Mouse (Mus musculus) telencephalon, adult 2 months (tissue): Measurements from ENCODE around the gene Uroc1.
A peak's percentile ranks its signal among the peaks of the same experiment; 100 is the strongest.

Source experiments
- DNase-seq: peaks from one replicate; pipeline ENCODE4 v3.0.0-alpha.2; 2011; ENCODE audit warnings: low read depth, low spot score

Uroc1 gene

DNA sequence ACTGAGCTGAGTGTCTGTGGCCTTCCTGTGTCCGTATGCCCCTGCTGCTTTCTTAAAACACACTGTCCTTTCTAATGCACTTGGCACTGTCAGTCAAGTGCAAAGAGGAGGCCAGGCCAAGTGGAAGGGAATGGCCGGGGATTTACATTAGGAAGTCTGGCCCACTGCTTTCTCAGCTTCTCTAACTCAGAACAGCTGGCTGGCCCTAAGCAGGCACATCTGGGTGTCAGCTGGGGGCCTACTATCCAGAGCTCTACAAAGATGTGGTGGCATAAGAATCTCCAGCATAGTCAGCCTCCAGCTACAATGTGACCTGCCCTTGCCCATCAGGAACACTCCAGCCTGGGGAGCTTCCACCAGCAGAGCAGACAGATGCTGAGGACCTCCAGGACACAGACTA is 16.9 kb downstream of the Uroc1 start:
- DNase-seq = no peak

DNA sequence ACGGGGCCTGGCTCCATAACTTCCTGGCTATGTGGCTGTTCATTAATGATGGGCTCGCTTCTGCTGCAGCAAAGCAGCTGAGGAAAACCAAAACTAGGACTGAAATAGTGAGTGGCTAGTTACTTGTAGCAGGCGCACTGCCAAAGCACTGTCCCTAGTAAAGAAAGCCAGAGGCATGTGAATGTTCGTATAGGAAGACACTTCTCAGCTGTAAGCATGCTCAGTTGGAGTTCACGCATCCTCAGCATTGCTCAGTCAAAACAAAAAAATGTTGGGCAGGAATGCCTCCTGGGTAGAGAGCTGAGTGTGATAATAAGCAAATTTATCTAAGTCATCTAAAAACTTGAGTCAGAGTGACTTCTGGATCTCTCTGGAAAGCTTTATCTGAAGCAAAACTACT is 25.1 kb downstream of the Uroc1 start:
- no peak for DNase-seq

- no peak for DNase-seq
These were observed 26.4 kb downstream of the Uroc1 start for GRCm38 (mm10) chr6:90359445-90359844.

GRCm38 (mm10) chr6:90360024-90360781 is 27.1 kb downstream of the Uroc1 start:
- no peak for DNase-seq

DNA sequence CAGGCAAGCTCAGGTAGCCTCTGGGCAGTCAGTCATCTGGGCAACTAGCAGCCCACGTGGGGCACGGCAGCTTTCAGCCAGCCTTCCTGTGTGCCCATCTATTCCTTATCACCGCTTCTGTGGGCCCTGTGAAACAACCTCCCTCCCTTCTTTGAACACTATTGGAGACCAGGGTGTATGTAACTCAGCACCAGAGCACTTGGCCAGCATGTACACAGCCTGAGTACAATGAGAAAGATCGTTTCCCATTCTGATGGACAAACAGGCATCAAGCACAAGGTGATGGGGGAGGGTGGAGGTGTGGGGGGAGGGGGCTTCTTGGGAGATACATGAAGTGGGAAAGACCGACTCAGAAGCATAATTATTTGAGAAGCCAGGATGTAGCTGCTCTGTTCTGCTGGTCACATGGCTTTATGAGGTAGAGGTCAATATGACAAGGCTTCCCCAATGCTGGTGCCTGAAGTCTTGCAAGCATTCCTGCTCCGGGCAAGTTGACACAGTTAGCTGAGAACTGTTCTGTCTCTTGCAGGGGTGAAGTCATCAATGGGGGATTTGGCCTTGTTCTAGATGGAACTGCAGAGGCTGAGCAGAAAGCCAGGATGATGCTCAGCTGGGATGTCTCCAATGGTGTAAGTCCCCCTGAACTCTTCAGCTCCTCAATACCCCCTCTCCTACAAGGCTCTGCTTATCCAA is 28.0 kb downstream of the Uroc1 start:
- DNase-seq = no peak

- DNase-seq = no peak
These were observed 30.2 kb downstream of the Uroc1 start for GRCm38 (mm10) chr6:90363301-90363700.

- DNase-seq = peak; percentile 95
These were observed 36.1 kb downstream of the Uroc1 start, which contains the start of gene Zxdc for GRCm38 (mm10) chr6:90368976-90369724. TSS of gene Zxdc (plus strand) at chr6:90369492.

- DNase-seq = no peak
These were observed 36.9 kb downstream of the Uroc1 start for GRCm38 (mm10) chr6:90369725-90370553.

GRCm38 (mm10) chr6:90374647-90375046 is 41.6 kb downstream of the Uroc1 start:
- DNase-seq = no peak

DNA sequence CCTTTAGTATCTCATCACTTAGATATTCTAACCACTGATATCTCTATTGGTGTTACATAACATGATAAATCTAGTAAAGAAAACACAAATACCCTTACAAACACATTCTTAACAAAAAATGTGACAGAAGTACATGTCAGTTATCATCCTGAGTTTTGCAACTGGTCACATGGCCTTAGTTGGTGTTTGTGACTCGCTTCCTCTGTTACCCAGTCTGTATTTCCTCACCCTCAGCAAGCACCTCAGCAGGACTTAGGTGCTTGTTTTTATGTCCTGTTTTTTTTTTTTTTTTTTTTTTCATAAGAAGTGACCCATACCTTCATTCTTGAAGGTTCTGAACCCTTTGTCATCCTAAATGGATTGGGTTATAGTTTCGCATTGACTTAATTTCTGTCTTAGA is 44.6 kb downstream of the Uroc1 start:
- no peak for DNase-seq

GRCm38 (mm10) chr6:90381465-90381864 is 48.4 kb downstream of the Uroc1 start:
- DNase-seq = no peak

GRCm38 (mm10) chr6:90390629-90391028 is 57.5 kb downstream of the Uroc1 start:
- no peak for DNase-seq

GRCm38 (mm10) chr6:90393948-90394347 is 60.9 kb downstream of the Uroc1 start:
- DNase-seq = no peak

DNA sequence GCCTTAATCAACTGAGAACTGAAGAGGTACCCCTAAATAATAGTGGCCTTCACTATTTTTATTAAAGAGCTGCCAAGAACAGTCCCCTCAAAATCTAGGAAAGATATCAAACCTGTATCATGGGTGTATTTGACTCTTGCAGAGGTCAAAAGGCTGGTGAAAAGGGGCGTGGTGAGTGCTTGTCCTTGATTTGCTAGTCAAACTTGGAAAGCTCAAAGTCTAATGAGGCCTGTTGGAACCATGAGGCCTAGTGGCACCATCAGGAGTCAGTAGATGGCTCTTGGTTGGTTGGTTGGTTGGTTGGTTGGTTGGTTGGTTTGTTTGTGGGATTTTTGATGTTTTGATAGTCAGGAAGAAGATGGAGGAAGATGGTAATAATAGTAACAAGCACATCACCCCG is 62.7 kb downstream of the Uroc1 start:
- DNase-seq = no peak

GRCm38 (mm10) chr6:90397291-90397690 is 64.2 kb downstream of the Uroc1 start:
- DNase-seq = no peak

DNA sequence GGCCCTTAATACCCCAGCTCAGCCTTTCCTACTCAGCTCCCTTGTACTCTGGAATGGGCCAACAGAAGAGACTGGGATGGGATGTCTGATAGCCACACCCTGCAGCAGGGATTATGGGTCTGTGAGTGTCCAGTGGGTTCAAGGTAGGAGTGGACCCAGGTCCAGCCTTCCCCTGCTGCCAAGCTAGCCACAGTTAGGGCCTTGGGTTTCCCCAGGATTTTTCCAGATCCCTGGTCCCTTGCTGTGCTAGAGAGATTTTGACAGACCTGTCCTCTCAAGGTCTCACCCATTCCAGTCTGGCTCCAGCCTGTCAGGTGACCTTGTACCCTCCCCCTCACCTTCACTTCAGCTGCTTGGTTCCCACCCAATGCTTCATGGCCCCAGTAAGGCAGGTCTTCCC is 75.5 kb downstream of the Uroc1 start:
- DNase-seq = no peak

DNA sequence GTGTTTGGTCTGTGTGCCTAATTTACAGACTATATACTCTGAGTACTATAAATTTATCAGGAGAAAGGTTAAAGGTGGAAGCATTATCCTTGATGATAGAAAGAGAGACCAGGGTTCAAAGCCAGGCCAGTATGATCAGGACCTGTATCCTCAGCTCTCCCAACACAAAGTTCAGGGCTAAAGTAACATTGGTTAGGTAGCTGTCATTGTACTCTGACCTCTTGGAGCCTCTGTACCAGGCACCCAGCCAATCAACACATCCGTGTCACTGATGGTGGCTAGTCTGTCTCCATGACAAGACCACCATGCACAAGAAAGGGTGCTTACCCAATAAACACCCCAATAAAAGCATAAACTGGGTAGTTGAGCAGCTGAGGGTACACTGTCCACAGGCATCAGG is 77.9 kb downstream of the Uroc1 start:
- no peak for DNase-seq

GRCm38 (mm10) chr6:90411926-90412325 is 78.8 kb downstream of the Uroc1 start:
- DNase-seq = no peak
